Mouse (Mus musculus) MEL (cell line): ENCODE measurements around the gene Cacfd1.

Source experiments
- CTCF ChIP-seq, 3 experiments: IDR thresholded peaks in 2 of 3; conservative IDR thresholded peaks in 1 of 3; 2 replicates each; pipeline ENCODE4 v1.5.1; 2011 to 2012; ENCODE audit warnings: low read length in 3 of 3, low read depth in 2 of 3, mild to moderate bottlenecking in 2 of 3, improper control_type of control experiment in 1 of 3, inconsistent platforms in 1 of 3, mixed read lengths in 1 of 3, moderate library complexity in 1 of 3; ENCODE audit not compliant: control insufficient read depth in 1 of 3, insufficient read depth in 1 of 3, poor library complexity in 1 of 3, severe bottlenecking in 1 of 3
- GATA1 ChIP-seq: IDR thresholded peaks from 2 replicates; pipeline ENCODE4 v1.6.1; 2011; ENCODE audit warnings: low read depth, low read length, improper control_type of control experiment
- NELFE ChIP-seq: IDR thresholded peaks from 2 replicates; pipeline ENCODE4 v1.6.1; 2011; ENCODE audit warnings: low read depth, low read length, improper control_type of control experiment
- POLR2A ChIP-seq, 2 experiments: IDR thresholded peaks; 2 replicates each; pipeline ENCODE4 v1.6.1; 2011 to 2012; ENCODE audit warnings: low read length in 2 of 2, mild to moderate bottlenecking in 2 of 2, control low read depth in 1 of 2, improper control_type of control experiment in 1 of 2, low read depth in 1 of 2, moderate library complexity in 1 of 2; ENCODE audit not compliant: control insufficient read depth in 1 of 2, insufficient read depth in 1 of 2, poor library complexity in 1 of 2
- POLR2AphosphoS2 ChIP-seq: IDR thresholded peaks from 2 replicates; pipeline ENCODE4 v1.6.1; 2011; ENCODE audit warnings: low read length, improper control_type of control experiment
- RAD21 ChIP-seq: IDR thresholded peaks from 2 replicates; pipeline ENCODE4 v1.6.1; 2011; ENCODE audit warnings: mild to moderate bottlenecking, low read depth, low read length, improper control_type of control experiment
- ZC3H11A ChIP-seq: IDR thresholded peaks from 2 replicates; pipeline ENCODE4 v1.6.1; 2012; ENCODE audit warnings: low read depth, mild to moderate bottlenecking, inconsistent platforms, low read length, improper control_type of control experiment
- ZNF384 ChIP-seq: IDR thresholded peaks from 2 replicates; pipeline ENCODE4 v1.6.1; 2012; ENCODE audit warnings: low read depth, mild to moderate bottlenecking, inconsistent platforms, low read length, improper control_type of control experiment

GRCm38 (mm10) chr2:27026857-27027617 is 17.3 kb downstream of the Cacfd1 start:
- TF ChIP-seq CTCF (IDR thresholded peaks at IDR 0.05 in 2 of 3, conservative IDR thresholded peaks at IDR 0.05 in 1 of 3; ENCODE audit: control insufficient read depth in 1 of 3, insufficient read depth in 1 of 3, low read depth in 2 of 3, low read length in 3 of 3, poor library complexity in 1 of 3, severe bottlenecking in 1 of 3) (no peak), POLR2A (IDR thresholded peaks at IDR 0.05; ENCODE audit: control insufficient read depth in 1 of 2, insufficient read depth in 1 of 2, low read depth in 1 of 2, low read length in 2 of 2, poor library complexity in 1 of 2) (no peak), GATA1 (peak; percentile 7; the same call in 1 of the 2 replicates), RAD21 (no peak), NELFE (no peak), ZNF384 (no peak), POLR2AphosphoS2 (no peak), ZC3H11A (no peak)
